In the genomic region with DNA sequence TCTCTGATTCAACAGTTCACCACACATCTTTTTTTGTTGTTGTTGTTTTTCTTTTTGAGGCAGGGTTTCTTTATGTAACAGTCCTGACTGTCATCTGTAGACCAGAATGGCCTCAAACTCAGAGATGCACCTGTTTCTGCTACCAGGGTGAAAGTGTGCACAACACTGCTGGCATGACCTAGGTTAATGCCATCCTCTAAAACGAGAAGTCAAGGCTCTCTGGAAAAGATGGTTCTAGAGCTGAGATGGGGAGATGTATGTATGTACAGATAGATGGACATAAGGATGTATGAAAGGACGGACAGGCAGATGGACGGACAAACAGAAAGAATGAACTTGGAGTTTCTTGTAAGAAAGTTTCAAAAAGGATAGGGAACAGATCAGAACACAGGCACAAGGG, we compare ENCODE assay signal across 27 mouse cellular contexts.
"Had no signal": no experiment of that assay in that cellular context is flagged by ENCODE, and none has a peak within 500 bp of the region (broad histone marks: within the 10 kb centered on the region; RNA-seq: fewer than 3 reads in every experiment).

No protein-coding gene starts in this region.

- H3K36me3 ChIP-seq: forebrain, embryonic 15.5 days had no signal

- H3K4me2 ChIP-seq: embryonic facial prominence, embryonic 12.5 days; embryonic facial prominence, embryonic 13.5 days; embryonic facial prominence, embryonic 15.5 days; forebrain, embryonic 12.5 days; forebrain, embryonic 13.5 days; forebrain, embryonic 15.5 days had no signal

- H3K27me3 ChIP-seq: embryonic facial prominence, embryonic 12.5 days; embryonic facial prominence, embryonic 13.5 days; embryonic facial prominence, embryonic 15.5 days; forebrain, embryonic 12.5 days; forebrain, embryonic 13.5 days; forebrain, embryonic 15.5 days had no signal

- DNase-seq: cerebellum, adult 8-10 months; cerebellum, adult 9-10 months; cerebellum, adult 9-11 months; cerebellum, postnatal 10 days; cerebellum, postnatal 14 days; cerebellum, postnatal 25 days; cerebellum, postnatal 36 days; embryo, embryonic 11 days; forebrain, postnatal 0 days; gastrocnemius, adult 2 months; gastrocnemius, postnatal 10 days; gastrocnemius, postnatal 14 days; gastrocnemius, postnatal 25 days; gastrocnemius, postnatal 36 days; heart, adult 18-20 months; heart, adult 2 months had no signal

- H3K4me3 ChIP-seq: embryonic facial prominence, embryonic 10.5 days; embryonic facial prominence, embryonic 12.5 days; embryonic facial prominence, embryonic 13.5 days; embryonic facial prominence, embryonic 15.5 days; erythroblast, embryonic 14.5 days; forebrain, embryonic 10.5 days; forebrain, embryonic 12.5 days; forebrain, embryonic 13.5 days; forebrain, embryonic 15.5 days; gastrocnemius, adult 2 months; heart, adult 2 months had no signal

- H3K27ac ChIP-seq: embryonic facial prominence, embryonic 10.5 days; embryonic facial prominence, embryonic 12.5 days; embryonic facial prominence, embryonic 13.5 days; embryonic facial prominence, embryonic 15.5 days; forebrain, embryonic 10.5 days; forebrain, embryonic 12.5 days; forebrain, embryonic 13.5 days; forebrain, embryonic 15.5 days; gastrocnemius, adult 2 months; heart, adult 2 months had no signal

- H3K9me3 ChIP-seq: embryonic facial prominence, embryonic 15.5 days; forebrain, embryonic 15.5 days had no signal

- H3K4me1 ChIP-seq: embryonic facial prominence, embryonic 10.5 days; embryonic facial prominence, embryonic 13.5 days; embryonic facial prominence, embryonic 15.5 days; forebrain, embryonic 13.5 days had no signal

- H3K9ac ChIP-seq: embryonic facial prominence, embryonic 12.5 days; embryonic facial prominence, embryonic 13.5 days; embryonic facial prominence, embryonic 15.5 days; forebrain, embryonic 12.5 days; forebrain, embryonic 13.5 days; forebrain, embryonic 15.5 days; forebrain, postnatal 0 days had no signal

- ATAC-seq: forebrain, embryonic 13.5 days; forebrain, embryonic 14.5 days; forebrain, embryonic 15.5 days; forebrain, embryonic 16.5 days; forebrain, postnatal 0 days had no signal
